Mouse (Mus musculus) heart, postnatal 0 days (tissue): ENCODE measurements at regions not wholly inside any gene's neighbourhood (a gene's known extent, or its start where the extent isn't known, plus 50 kb on each side); places are given as distances from the start of the nearest gene placed in this dataset.

ENCODE experiments used
- CTCF ChIP-seq: IDR thresholded peaks from 2 replicates; pipeline ENCODE4 v1.5.1; 2016; ENCODE audit warnings: antibody characterized with exemption, control low read depth, low read depth
- EP300 ChIP-seq: IDR thresholded peaks from 2 replicates; pipeline ENCODE4 v1.6.1; 2016; ENCODE audit warnings: antibody characterized with exemption, low read depth

DNA sequence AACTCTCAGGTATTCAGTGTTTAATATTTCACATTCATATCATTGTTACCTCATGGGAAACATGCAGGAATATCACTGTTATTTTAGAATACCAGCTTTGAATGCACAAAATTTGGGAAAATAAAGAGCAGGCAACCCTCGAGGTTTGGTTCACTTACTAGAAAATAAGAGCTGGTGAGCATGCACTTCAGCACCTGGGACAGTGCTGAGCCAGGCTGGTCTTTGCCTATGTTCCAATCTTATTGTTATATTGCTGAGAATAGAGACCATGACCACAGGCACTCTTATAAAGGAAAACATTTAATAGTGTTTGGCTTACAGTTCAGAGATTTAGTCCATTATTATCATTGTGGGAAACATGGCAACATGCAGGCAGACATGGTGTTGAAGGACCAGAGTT, 92.9 kb upstream of the Rbfox1 start:
- TF ChIP-seq CTCF = no peak
- no peak for TF ChIP-seq EP300
